Mouse (Mus musculus) testis, adult 2 months (tissue): ENCODE data around the gene Ms4a6d.

Source experiments
- CTCF ChIP-seq: fragments of 200-500 bp; IDR thresholded peaks from 2 replicates; pipeline ENCODE4 v1.5.1; 2012; ENCODE audit warnings: low read depth, mild to moderate bottlenecking, inconsistent platforms, low read length, moderate library complexity; ENCODE audit not compliant: control insufficient read depth, insufficient read depth, insufficient replicate concordance
- POLR2A ChIP-seq: fragments of 200-500 bp; IDR thresholded peaks from 2 replicates; pipeline ENCODE4 v1.6.1; 2012; ENCODE audit warnings: low read depth, mild to moderate bottlenecking, inconsistent platforms, low read length, moderate library complexity; ENCODE audit not compliant: control insufficient read depth

DNA sequence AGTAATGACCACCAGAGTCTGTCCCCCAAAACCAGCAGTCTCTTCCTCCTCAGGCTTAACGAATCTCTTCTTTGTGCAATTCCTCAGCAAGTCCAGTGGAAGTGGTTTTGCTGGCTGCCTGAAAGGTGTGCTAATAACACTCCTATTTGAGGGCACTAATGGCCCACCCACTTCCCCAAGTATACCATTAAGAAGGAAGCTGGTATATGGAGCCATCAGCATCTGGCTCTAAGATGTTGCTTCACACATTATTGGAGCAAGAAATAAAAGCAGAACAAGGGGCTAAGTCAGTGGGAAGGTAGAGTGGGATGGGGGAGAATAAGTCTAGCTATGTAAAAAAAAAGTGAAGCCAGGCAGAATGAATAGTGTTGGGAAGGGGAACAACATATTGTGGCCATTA, 36.1 kb upstream of the Ms4a6d start, which contains the start of gene Ms4a3:
- TF ChIP-seq POLR2A (no peak), CTCF (no peak)
